Comparison of ENCODE assay signal across 9 mouse cellular contexts in the genomic region with DNA sequence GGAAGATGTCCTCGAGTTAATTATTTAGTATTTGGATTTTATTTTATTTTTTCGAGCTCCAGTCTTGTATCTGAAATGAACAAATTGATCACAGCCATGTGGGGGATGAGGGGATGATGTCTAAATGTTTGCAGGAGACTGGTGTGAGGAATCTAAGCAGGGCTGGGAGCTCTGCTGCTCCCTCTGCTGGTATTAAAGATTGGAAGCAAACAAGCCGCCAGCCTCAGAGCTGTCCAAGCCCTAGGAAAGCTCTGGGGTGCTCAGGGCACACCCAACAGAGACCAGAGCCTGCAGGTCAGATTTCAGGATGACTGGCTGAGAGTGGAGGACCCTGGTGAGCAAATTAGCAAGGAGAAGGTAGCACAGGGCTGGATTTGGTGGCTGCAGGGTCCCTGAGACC.
A peak's percentile ranks its signal among the peaks of the same experiment; 100 is the strongest.
DNase-seq lines count a peak whose midpoint lies in the region; ATAC-seq and TF ChIP-seq lines count a peak whose summit lies in the region.
"Had no signal": no experiment of that assay in that cellular context is flagged by ENCODE, and none has a peak within 500 bp of the region (broad histone marks: within the 10 kb centered on the region; RNA-seq: fewer than 3 reads in every experiment).

No protein-coding gene starts in this region.

- intact Hi-C loops in gastrocnemius, postnatal 14 days (cut with DNase I; ENCODE audit: low total_unique reads): loop anchor here (5.0 kb wide), 1 partner anchor 566 kb away; no protein-coding TSS in a partner anchor

- no peak overlapping the region for H3K4me2 ChIP-seq in liver, embryonic 12.5 days
- H3K4me2 ChIP-seq: limb, embryonic 12.5 days had no signal

- no peaks in the 10 kb centered on the region for H3K36me3 ChIP-seq in liver, embryonic 12.5 days
- H3K36me3 ChIP-seq in small intestine, adult 2 months (ENCODE audit: control insufficient read depth, insufficient read depth, low read length): no peaks in the 10 kb centered on the region
- H3K36me3 ChIP-seq: limb, embryonic 12.5 days had no signal

- no peak overlapping the region for H3K27ac ChIP-seq in liver, embryonic 12.5 days
- no peak overlapping the region for H3K27ac ChIP-seq in cortical plate, adult 2 months (ENCODE audit: insufficient read depth, low read length)
- H3K27ac ChIP-seq in small intestine, adult 2 months (ENCODE audit: insufficient read depth, low read depth, low read length): no peak overlapping the region
- H3K27ac ChIP-seq: limb, embryonic 12.5 days had no signal

- DNase-seq in liver: peak; percentile 23
- peak; percentile 65 for DNase-seq in ZHBTc4 (ENCODE audit: low read depth, low spot score)
- peak; percentile 30 for DNase-seq in gastrocnemius, postnatal 14 days
- peak; percentile 35 to 68 for DNase-seq in kidney, postnatal 36 days

- 11% methylated on average over 3 of the region's 3 CpGs for WGBS in liver, embryonic 12.5 days (ENCODE audit: insufficient replicate concordance)
- 6% methylated on average over 3 of the region's 3 CpGs for WGBS in small intestine, adult 2 months

- no peak for TF ChIP-seq POLR2A in cortical plate, adult 2 months (IDR thresholded peaks at IDR 0.05; ENCODE audit: extremely low read depth, insufficient read depth, low read length)
- no peak for TF ChIP-seq POLR2A in small intestine, adult 2 months (IDR thresholded peaks at IDR 0.05; ENCODE audit: low read depth, low read length)

- peak; percentile 70 for TF ChIP-seq CTCF in cortical plate, adult 2 months (IDR thresholded peaks at IDR 0.05; ENCODE audit: extremely low read depth, insufficient read depth, low read length)
- peak; percentile 75; the same call in 1 of the 2 replicates for TF ChIP-seq CTCF in small intestine, adult 2 months (IDR thresholded peaks at IDR 0.05; ENCODE audit: extremely low read depth, insufficient read length, insufficient replicate concordance, low read depth, low read length)

- no peak overlapping the region for H3K4me3 ChIP-seq in liver, embryonic 12.5 days
- H3K4me3 ChIP-seq in cortical plate, adult 2 months (ENCODE audit: insufficient read depth, low read length): no peak overlapping the region
- H3K4me3 ChIP-seq in small intestine, adult 2 months (ENCODE audit: low read depth, low read length): no peak overlapping the region
- H3K4me3 ChIP-seq: limb, embryonic 12.5 days had no signal

- no peak overlapping the region for H3K9ac ChIP-seq in liver, embryonic 12.5 days
- H3K9ac ChIP-seq: limb, embryonic 12.5 days had no signal

- no peaks in the 10 kb centered on the region for H3K9me3 ChIP-seq in liver, embryonic 12.5 days (replicated peaks)
- H3K9me3 ChIP-seq: limb, embryonic 12.5 days had no signal

- ATAC-seq in liver, embryonic 12.5 days: no peak
- ATAC-seq in megakaryocyte, adult 5-6 weeks (ENCODE audit: poor library complexity, severe bottlenecking): peak; percentile 77

- H3K4me1 ChIP-seq in liver, embryonic 12.5 days: no peaks in the 10 kb centered on the region
- H3K4me1 ChIP-seq in cortical plate, adult 2 months (ENCODE audit: control insufficient read depth, insufficient read depth, low read length): no peaks in the 10 kb centered on the region
- no peaks in the 10 kb centered on the region for H3K4me1 ChIP-seq in small intestine, adult 2 months (ENCODE audit: control insufficient read depth, insufficient read depth, insufficient read length, low read length)

- H3K27me3 ChIP-seq in liver, embryonic 12.5 days (replicated peaks): no peaks in the 10 kb centered on the region
- H3K27me3 ChIP-seq in small intestine, adult 2 months (ENCODE audit: control insufficient read depth, insufficient read depth, low read length): no peaks in the 10 kb centered on the region
